ENCODE assay signal across 26 mouse cellular contexts in the genomic region with DNA sequence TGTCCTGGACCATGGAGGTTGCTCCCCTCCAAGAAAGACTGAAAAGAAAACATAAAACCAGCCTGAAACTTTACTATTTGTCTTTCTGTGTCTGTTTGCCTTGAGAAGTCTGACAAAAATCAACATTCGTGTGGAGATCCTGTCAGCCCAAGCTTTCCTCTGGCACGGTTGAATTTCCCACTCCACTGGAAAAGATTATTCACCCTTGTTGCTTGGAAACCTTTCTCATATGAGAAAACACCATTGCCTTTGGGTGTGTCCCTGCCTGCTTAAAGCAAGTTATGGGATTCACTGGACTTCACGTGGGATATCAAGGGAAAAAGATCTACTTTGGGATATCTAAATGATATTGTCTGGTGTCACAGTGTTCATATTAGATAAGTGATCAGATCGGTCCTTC.
DNase-seq lines count a peak whose midpoint lies in the region; ATAC-seq and TF ChIP-seq lines count a peak whose summit lies in the region.
"Had no signal": no experiment of that assay in that cellular context is flagged by ENCODE, and none has a peak within 500 bp of the region (broad histone marks: within the 10 kb centered on the region; RNA-seq: fewer than 3 reads in every experiment).

No protein-coding gene starts in this region.

- ATAC-seq in embryonic facial prominence, embryonic 12.5 days (ENCODE audit: insufficient number of reproducible peaks, insufficient read depth, low FRiP score, low TSS enrichment) = no peak
- no peak for ATAC-seq in hindbrain, embryonic 14.5 days (ENCODE audit: low FRiP score)
- ATAC-seq: forebrain, embryonic 16.5 days; intestine, postnatal 0 days; midbrain, embryonic 16.5 days had no signal

- peaks cover 4% of the 10 kb centered on the region for H3K4me1 ChIP-seq in heart, adult 2 months (ENCODE audit: control insufficient read depth, insufficient read depth, low read length)
- peaks cover 10% of the 10 kb centered on the region for H3K4me1 ChIP-seq in embryonic facial prominence, embryonic 12.5 days
- H3K4me1 ChIP-seq in limb, embryonic 10.5 days = peaks cover 32% of the 10 kb centered on the region
- no peaks in the 10 kb centered on the region for H3K4me1 ChIP-seq in hindbrain, embryonic 14.5 days (replicated peaks; ENCODE audit: control insufficient read depth, insufficient read depth, low read length)

- 45% methylated on average over 4 of the region's 4 CpGs for WGBS in heart, adult 2 months
- WGBS in embryonic facial prominence, embryonic 12.5 days = 42% methylated on average over 4 of the region's 4 CpGs
- 86% methylated on average over 4 of the region's 4 CpGs for WGBS in limb, embryonic 10.5 days
- WGBS in hindbrain, embryonic 14.5 days = 60% methylated on average over 4 of the region's 4 CpGs

- no peak for TF ChIP-seq EP300 in heart, adult 2 months (IDR thresholded peaks at IDR 0.05; ENCODE audit: insufficient read depth, low read depth, low read length)

- TF ChIP-seq POLR2A in heart, adult 2 months (IDR thresholded peaks at IDR 0.05; ENCODE audit: insufficient read depth, low read depth, low read length) = no peak

- peak; percentile 20 to 25 for DNase-seq in heart, postnatal 10 days
- DNase-seq in heart, adult 2 months = no peak
- peak; percentile 34 for DNase-seq in Muller cell, postnatal 12 days (ENCODE audit: inconsistent ontology term)
- DNase-seq in limb, embryonic 10.5 days (ENCODE audit: low spot score) = no peak
- no peak for DNase-seq in hindbrain, embryonic 14.5 days (ENCODE audit: low spot score)
- no peak for DNase-seq in ovary, postnatal 14 days (ENCODE audit: low spot score)
- DNase-seq: adrenal gland, postnatal 10 days; B cell, adult 2 months; cerebellum, adult 18-20 months; cerebellum, postnatal 14 days; embryo, embryonic 11 days; gastrocnemius, postnatal 14 days; heart, adult 18-20 months; kidney, postnatal 25 days; thymus, adult 18-20 months; thymus, postnatal 4 days had no signal

- intact Hi-C loops in heart, postnatal 10 days (cut with DNase I) = no loop called here
- intact Hi-C loops in heart, adult 2 months (cut with DNase I) = no loop called here

- no peak for TF ChIP-seq CTCF in heart, adult 2 months (IDR thresholded peaks at IDR 0.05)

- H3K9me3 ChIP-seq in embryonic facial prominence, embryonic 12.5 days = no peaks in the 10 kb centered on the region
- no peaks in the 10 kb centered on the region for H3K9me3 ChIP-seq in limb, embryonic 10.5 days (replicated peaks)
- no peaks in the 10 kb centered on the region for H3K9me3 ChIP-seq in hindbrain, embryonic 14.5 days (ENCODE audit: control insufficient read depth, low read length)
- H3K9me3 ChIP-seq: midbrain, embryonic 10.5 days; neural tube, embryonic 13.5 days had no signal

- H3K9ac ChIP-seq in heart, adult 2 months (ENCODE audit: low read depth, low read length) = no peak overlapping the region
- no peak overlapping the region for H3K9ac ChIP-seq in embryonic facial prominence, embryonic 12.5 days
- H3K9ac ChIP-seq in hindbrain, embryonic 14.5 days = no peak overlapping the region
- H3K9ac ChIP-seq: neural tube, embryonic 13.5 days had no signal

- no peaks in the 10 kb centered on the region for H3K27me3 ChIP-seq in heart, adult 2 months (ENCODE audit: control insufficient read depth, insufficient read depth, low read length)
- H3K27me3 ChIP-seq in embryonic facial prominence, embryonic 12.5 days = no peaks in the 10 kb centered on the region
- H3K27me3 ChIP-seq in limb, embryonic 10.5 days (ENCODE audit: low read depth, poor library complexity, severe bottlenecking) = no peaks in the 10 kb centered on the region
- H3K27me3 ChIP-seq in hindbrain, embryonic 14.5 days (ENCODE audit: control insufficient read depth, insufficient read depth, low read length) = no peaks in the 10 kb centered on the region
- H3K27me3 ChIP-seq: CH12.LX; neural tube, embryonic 13.5 days had no signal

- peaks cover 2% of the 10 kb centered on the region; the same call in 1 of the 2 replicates for H3K36me3 ChIP-seq in heart, adult 2 months (ENCODE audit: control insufficient read depth, insufficient read depth, low read length)
- no peaks in the 10 kb centered on the region for H3K36me3 ChIP-seq in embryonic facial prominence, embryonic 12.5 days
- H3K36me3 ChIP-seq in limb, embryonic 10.5 days = no peaks in the 10 kb centered on the region
- no peaks in the 10 kb centered on the region for H3K36me3 ChIP-seq in hindbrain, embryonic 14.5 days (replicated peaks; ENCODE audit: control insufficient read depth, insufficient read depth)
- H3K36me3 ChIP-seq: G1E; midbrain, embryonic 10.5 days; neural tube, embryonic 13.5 days had no signal

- no peak overlapping the region; the same call in 1 of the 2 replicates for H3K27ac ChIP-seq in heart, adult 2 months
- peak overlapping the region; percentile 74 for H3K27ac ChIP-seq in embryonic facial prominence, embryonic 12.5 days
- peak overlapping the region; percentile 40; the same call in 1 of the 2 replicates for H3K27ac ChIP-seq in limb, embryonic 10.5 days
- H3K27ac ChIP-seq in hindbrain, embryonic 14.5 days = no peak overlapping the region
- H3K27ac ChIP-seq: layer of hippocampus, adult 2 months; midbrain, embryonic 10.5 days; neural tube, embryonic 13.5 days had no signal

- H3K79me2 ChIP-seq in heart, adult 2 months (replicated peaks; ENCODE audit: control insufficient read depth, insufficient read depth, low read length) = no peaks in the 10 kb centered on the region

- H3K4me3 ChIP-seq in heart, adult 2 months = no peak overlapping the region
- H3K4me3 ChIP-seq in embryonic facial prominence, embryonic 12.5 days = no peak overlapping the region
- no peak overlapping the region for H3K4me3 ChIP-seq in limb, embryonic 10.5 days
- H3K4me3 ChIP-seq in hindbrain, embryonic 14.5 days (replicated peaks; ENCODE audit: low read length) = no peak overlapping the region
- H3K4me3 ChIP-seq: layer of hippocampus, adult 2 months; midbrain, embryonic 10.5 days; myocyte; neural tube, embryonic 13.5 days had no signal

- H3K4me2 ChIP-seq in embryonic facial prominence, embryonic 12.5 days (replicated peaks) = no peak overlapping the region
- no peak overlapping the region for H3K4me2 ChIP-seq in hindbrain, embryonic 14.5 days (replicated peaks)
- H3K4me2 ChIP-seq: neural tube, embryonic 13.5 days had no signal

Comparison
In these comparisons a context has a peak if more than half of its experiments do, and no peak if none do; other contexts are left out.
1. DNase-seq: peak in heart, postnatal 10 days (2 of 2) and Muller cell, postnatal 12 days (single experiment); none in heart, adult 2 months (0 of 2), limb, embryonic 10.5 days (single experiment), hindbrain, embryonic 14.5 days (single experiment) and ovary, postnatal 14 days (single experiment).
2. H3K27ac ChIP-seq: peak in embryonic facial prominence, embryonic 12.5 days (single experiment) and limb, embryonic 10.5 days (single experiment); none in heart, adult 2 months (single experiment) and hindbrain, embryonic 14.5 days (single experiment).